Mouse (Mus musculus) thymus, postnatal 14 days (tissue): ENCODE measurements around the gene Gal3st3.
"Not testable (repeated sequence)": the region's sequence is repeated elsewhere in the genome, so short reads cannot be mapped to it uniquely, and the experiment has no call there.

Source experiments
- DNase-seq: peaks from one replicate; pipeline ENCODE4 v3.0.0; 2021

Gene Gal3st3

DNA sequence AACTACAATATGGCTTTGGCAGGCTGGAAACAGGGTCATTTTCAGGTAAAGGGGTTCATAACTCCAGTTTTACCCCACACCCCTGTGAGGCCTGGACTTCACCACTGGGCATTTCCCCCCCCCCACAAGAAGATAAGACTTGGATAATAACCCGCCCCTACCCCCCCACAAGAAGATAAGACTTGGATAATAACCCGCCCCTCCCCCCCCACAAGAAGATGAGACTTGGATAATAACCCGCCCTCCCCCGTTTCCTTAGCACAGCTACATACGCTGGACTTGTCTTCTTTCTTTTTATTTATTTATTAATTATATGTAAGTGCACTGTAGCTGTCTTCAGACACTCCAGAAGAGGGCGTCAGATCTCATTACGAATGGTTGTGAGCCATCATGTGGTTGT is 10.9 kb downstream of the Gal3st3 start:
- DNase-seq = no peak

DNA sequence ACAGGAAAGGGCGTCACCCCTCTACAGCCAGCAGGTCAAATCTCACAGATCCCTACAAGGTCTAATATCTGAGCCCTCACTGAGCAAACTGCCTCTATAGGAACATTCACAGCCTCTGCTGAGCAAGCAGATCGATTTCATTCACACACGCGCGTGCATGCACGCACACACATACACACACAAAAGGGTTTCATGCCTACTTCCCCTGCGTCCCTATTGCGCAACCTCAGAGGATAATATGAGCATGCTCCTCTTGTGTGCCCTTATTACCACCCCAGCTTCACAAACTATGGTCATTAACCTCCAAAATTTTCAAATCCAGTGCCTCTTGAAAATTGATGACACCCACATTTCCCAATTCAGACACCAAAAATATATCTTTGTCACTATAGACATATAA is 15.1 kb downstream of the Gal3st3 start:
- no peak for DNase-seq

DNA sequence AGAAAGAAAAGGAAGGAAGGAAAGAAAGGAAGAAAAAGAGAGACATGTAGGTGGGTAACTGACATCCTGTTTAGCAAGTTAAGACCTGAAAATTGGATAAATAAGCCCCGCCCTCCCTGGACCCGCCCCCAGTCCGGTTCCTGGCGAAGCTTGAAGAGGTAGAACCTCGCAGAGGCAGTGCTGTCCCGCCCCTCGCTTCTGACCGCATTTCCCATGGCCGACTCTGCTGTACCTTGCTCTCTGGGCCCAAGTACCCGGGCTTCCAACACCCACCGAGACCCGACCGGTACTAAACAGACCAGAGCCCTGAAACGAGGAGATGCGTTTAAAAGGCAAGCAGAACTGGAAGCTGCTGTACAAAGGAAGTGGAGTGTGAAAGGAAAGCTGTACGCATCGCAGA is 25.7 kb downstream of the Gal3st3 start:
- DNase-seq = peak; percentile 65

DNA sequence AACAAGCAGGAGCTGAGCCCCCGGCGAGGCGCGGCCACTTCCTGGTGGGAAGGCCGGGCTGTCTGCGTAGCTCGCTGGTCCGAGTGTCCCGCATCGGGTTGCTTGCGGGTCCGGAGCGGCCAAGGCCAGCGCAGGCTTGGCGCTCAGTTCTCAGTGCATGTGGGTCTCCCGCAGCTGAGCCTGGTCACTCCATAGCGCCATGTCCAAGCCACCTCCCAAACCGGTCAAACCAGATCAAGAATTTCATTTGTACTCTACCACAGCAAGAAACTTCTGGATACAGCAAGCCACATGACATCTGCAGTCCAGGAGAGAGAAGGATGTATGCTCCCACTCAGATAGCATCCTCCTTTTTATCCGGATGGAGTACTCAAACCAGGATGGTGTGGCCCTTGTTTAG is 29.8 kb downstream of the Gal3st3 start:
- DNase-seq = no peak

DNA sequence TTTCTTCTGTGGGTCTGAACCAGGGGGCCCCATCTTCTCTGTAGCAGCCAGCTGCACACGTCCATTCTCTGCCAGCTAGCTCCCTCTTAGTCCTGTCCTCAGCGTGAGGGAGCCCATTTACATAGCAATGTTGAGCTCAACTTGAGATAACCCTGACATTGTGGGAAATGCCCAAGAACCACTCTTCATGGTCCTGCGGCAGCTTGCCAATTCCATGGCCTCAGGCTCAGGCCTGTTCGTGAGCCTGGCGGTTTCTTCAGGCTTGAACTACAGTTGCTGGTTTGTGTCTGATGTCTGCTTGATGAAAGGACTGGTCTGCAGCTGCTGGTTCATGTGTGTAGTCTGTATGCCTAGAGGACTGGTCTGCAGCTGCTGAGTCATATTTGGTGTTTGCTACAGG is 36.6 kb downstream of the Gal3st3 start:
- no peak for DNase-seq

DNA sequence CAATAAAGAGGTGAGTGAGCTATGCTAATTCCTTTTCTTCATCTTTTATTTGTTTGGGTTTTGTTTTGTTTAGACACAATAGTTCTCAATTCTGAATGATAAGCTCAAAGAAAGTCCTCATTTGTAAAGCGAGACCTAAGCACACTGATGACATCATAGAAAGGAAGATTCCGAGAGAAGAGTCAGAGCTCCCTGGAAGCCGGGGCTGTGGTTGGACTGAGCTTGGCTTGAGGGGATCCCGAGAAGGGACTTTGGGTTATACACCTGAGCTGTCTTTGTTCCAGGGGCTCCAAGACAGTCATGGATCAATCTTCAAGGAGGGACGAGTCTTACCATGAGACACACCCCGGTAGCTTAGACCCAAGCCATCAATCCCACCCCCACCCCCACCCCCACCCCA is 37.3 kb downstream of the Gal3st3 start, which contains the start of gene Catsper1:
TSS of gene Catsper1 (plus strand) at position 301 of the 400 bp plus-strand sequence.
- DNase-seq = no peak

DNA sequence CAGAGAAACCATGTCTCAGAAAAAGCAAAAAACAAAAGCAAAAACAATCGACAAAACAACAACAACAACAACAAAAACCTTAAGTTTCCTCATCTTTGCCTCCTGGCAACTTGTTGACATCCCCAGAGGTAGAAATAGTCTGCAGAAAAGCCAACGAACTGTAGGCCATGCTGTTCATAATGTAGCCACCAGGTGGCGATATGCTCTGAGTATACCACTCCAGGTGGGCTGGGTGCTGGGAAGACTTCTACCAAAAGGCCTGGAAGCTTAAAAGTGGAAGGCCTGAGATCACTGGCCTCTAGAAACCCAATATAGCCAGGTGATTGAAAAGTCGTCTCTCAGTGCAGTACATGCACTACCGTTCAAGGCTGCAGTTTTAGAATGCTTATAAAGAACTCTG is 39.8 kb downstream of the Gal3st3 start:
- DNase-seq = peak; percentile 84

DNA sequence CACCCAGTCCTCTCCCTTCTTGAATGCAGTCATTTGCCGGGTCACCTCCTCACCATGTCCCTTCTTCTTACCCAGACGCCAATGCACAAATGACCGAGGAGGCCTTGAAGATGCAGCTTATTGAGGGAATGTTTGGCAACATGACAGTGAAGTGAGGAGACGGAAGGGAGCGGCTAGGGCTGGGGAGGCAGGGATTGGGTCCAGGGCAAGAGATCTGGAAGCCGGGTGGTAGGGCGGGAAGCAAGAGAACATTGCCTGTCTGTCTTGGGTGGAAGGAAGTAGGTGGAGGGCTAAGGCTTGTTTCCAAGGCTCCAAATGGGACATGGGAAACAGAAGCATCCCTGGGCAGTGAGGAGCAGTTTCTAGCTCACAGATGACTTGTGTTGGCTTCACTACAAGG is 43.2 kb downstream of the Gal3st3 start:
- DNase-seq = no peak

DNA sequence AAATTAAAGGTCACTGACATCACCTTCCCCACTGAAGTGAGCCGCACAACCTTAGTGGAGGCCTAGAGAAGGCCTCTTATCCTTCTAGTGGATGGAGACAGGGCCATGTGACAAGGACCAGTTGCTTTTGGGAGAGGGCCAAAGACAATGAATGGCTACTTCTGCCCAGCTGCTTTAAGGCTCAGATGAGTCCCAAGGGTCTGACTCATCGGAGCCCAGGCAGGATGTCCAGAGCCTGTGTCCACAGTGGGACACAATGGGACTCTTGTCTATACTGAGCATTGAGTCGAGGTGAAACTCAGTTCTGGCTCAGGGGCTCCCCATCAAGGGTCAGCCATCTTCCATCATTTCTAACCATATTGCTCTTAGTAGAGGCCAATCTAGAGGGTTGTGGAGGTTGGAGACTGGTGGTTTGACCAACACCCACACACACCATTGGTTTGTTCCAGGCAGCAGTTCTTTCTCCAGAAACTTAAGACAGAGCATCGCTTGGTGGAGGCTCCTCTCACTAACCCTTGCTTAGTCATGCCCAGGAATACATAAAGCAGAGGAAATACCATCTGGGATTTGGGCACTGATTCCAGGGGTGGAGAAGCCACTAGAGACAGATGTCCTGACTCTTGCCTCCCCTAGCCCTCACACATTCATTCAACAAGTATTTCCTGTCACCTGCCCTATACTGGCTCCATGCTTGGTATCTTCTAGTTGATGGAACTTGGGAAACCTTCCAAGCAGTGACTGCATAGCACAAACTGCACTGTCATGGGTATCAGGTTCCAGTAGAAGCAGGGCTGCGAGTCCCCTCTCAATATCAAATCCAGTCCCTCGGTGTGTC is 47.4 kb downstream of the Gal3st3 start:
- DNase-seq = no peak

DNA sequence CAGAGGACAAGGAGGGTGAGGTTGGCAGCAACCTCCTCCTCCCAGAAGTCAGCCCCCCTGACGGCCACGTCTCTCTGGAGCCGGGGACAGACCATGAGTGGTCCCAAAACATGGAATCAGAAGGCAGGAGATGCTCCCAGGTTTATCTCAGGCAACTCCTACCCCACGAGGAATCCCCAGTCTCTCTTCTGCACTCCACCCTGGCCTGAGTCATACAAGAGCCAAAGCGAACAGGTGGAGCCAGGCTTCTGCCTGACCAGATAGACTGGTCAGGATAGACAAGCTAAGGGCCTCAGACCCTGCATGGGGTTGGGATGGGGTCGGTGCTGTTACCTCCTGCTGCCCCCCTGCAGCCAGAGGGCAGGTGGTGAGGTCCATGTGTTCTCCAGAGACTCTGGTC is 49.9 kb downstream of the Gal3st3 start:
- no peak for DNase-seq

DNA sequence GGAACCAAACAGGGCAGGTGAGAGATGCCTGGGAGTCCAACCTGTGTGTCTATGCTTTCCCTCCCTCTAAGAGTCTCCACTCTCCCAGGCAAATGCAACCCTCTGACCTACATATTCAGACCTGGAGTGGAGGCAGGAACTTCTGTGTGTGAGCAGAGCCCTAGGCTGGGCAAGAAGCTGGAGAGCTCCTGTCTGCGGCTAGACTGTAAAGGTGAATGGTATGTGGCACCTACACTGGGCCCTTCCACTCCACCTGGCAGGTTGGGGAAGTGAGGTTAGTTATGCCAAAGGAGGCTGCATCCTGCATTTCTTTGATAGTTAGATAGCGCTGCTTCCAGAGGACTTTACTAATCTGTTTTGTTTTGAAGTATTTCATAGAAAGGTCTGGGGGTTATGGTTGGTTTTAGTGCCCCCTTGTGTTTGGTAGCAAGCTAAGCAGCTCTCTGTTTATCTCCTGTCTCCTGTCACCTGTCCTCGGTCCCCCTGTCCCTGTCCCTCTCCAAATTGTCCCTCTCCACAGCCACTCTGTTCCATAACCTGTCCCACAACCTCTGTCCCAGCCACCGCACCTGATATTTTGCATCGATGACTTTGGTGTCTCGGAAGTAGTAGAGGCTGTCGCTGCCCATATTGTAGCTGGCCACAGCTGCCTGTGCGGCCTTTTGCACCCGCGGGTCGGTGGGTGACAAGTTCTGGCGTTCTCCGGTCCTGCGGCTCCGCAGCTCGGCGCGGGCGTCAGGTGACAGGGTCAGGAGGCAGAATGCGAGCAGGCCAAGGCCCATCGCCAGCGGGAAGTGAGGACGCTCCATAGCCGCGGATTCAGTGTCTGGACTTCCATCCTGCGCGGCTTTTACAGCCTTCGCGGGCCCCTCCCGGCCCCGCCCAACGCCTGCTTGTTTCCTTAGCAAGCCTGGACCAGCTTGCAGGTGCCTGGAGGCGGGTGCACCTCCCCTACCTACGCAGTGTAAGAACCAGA is 50.7 kb downstream of the Gal3st3 start:
- DNase-seq = peak; percentile 22

DNA sequence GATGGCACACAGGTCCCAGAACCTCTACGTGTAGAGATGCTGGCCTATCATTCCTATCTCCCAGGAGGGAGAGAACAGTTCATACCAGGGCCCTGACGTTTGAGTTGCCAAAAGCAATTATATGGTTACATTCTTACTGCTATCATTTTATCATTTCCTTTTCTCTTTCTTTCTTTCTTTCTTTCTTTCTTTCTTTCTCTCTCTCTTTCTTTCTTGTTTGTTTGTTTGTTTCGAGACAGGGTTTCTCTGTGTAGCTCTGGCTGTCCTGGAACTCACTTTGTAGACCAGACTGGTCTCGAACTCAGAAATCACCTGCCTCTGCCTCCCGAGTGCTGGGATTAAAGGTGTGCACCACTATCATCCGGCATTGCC is 51.4 kb downstream of the Gal3st3 start, which contains the start of gene Cst6:
TSS of gene Cst6 (minus strand) at position 73 of the 372 bp plus-strand sequence.
- DNase-seq = not testable (repeated sequence)

DNA sequence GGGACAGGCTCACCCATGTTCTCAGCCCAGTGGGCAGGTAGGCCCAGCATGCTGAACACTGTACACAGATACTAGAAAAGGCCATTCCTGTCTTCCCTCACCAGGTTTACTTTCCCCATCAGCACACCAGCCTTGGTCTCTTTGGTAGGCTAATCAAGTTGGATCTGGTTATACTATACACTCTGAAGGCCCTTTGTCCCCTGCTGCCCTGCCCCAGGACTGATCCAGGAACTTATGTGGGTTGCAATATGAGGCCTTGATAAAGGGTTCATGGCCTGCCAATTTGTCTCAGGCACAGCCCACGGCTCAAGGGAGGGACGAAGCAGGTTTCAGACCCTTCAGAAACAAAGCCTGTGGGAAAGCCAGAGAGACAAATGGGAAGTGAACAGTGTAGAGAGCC is 55.5 kb downstream of the Gal3st3 start:
- no peak for DNase-seq

DNA sequence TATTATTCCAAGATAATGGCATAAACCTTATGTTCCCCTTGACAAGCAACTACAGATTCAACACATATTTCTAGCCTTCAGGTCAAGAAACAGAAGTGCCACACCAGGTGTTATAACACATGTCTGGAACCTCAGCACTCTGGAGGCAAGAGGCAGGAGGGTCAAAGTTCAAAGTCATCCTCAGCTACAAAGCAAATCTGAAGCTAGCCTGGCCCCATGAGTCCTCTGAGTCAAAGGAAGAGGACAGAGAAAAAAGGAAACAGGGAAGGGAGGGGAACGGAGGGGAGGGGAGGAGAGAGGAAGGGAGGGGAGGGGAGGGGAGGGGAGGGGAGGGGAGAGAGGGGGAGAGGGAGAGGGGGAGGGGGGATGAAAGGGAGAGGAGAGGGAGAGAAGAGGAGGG is 57.9 kb downstream of the Gal3st3 start:
- DNase-seq = no peak
